Mouse (Mus musculus) kidney, embryonic 14.5 days (tissue): Measurements from ENCODE around the gene Cercam. TPM values are rescaled to one million over a fixed set of nuclear protein-coding genes. Genes with fewer than 3 reads are reported as not detected.
A peak's percentile ranks its signal among the peaks of the same experiment; 100 is the strongest.
"Not testable (repeated sequence)": the region's sequence is repeated elsewhere in the genome, so short reads cannot be mapped to it uniquely, and the experiment has no call there.

ENCODE experiments used
- ATAC-seq: fragments of 200-750 bp; cut with Nextera tagmentation; 2 replicates; pipeline ENCODE4 v1.8.0; 2017; ENCODE audit warnings: moderate number of reproducible peaks, mild to moderate bottlenecking, moderate TSS enrichment, moderate library complexity; ENCODE audit not compliant: low FRiP score, low TSS enrichment
- H3K27ac ChIP-seq: fragments of 300-500 bp; sonication (generic); 2 replicates; pipeline ENCODE4 v1.5.1; 2014; ENCODE audit warnings: low read depth, mild to moderate bottlenecking, low read length, moderate library complexity, mixed read lengths
- H3K27me3 ChIP-seq: fragments of 300-500 bp; sonication (generic); 2 replicates; pipeline ENCODE4 v1.6.1; 2014; ENCODE audit warnings: mild to moderate bottlenecking, low read length; ENCODE audit not compliant: control insufficient read depth, insufficient read depth
- H3K36me3 ChIP-seq: fragments of 300-500 bp; sonication (generic); 2 replicates; pipeline ENCODE4 v1.6.1; 2014; ENCODE audit warnings: low read length, mixed read lengths; ENCODE audit not compliant: control insufficient read depth, insufficient read depth
- H3K4me1 ChIP-seq: fragments of 300-500 bp; sonication (generic); 2 replicates; pipeline ENCODE4 v1.6.1; 2014; ENCODE audit warnings: low read length, mixed read lengths; ENCODE audit not compliant: control insufficient read depth, insufficient read depth
- H3K4me2 ChIP-seq: fragments of 300-500 bp; sonication (generic); replicated peaks from 2 replicates; pipeline ENCODE4 v1.6.1; 2014; ENCODE audit warnings: low read depth, mild to moderate bottlenecking, low read length
- H3K4me3 ChIP-seq: fragments of 300-500 bp; sonication (generic); 2 replicates; pipeline ENCODE4 v1.5.1; 2014; ENCODE audit warnings: mild to moderate bottlenecking, low read length
- H3K9ac ChIP-seq: fragments of 300-500 bp; sonication (generic); 2 replicates; pipeline ENCODE4 v1.6.1; 2014; ENCODE audit warnings: low read depth, mild to moderate bottlenecking, low read length, moderate library complexity
- H3K9me3 ChIP-seq: fragments of 300-500 bp; sonication (generic); 2 replicates; pipeline ENCODE4 v1.6.1; 2016; ENCODE audit warnings: low read length; ENCODE audit not compliant: control insufficient read depth
- WGBS: fragments of 180-500 bp; shearing (Covaris S2); extraction: QIAGEN DNeasy Blood & Tissue Kit; methylation state at CpG from one replicate; pipeline ENCODE4 v1.1.7; 2014; 5-methylcytosine and 5-hydroxymethylcytosine counted together
- polyA plus RNA-seq: library from polyadenylated mRNA; unstranded; fragments of >200 nt; fragmentation: Nextera tagmentation; extraction: Ambion mirVana; gene quantifications from 2 replicates; pipeline ENCODE4 v1.2.1, GENCODE M21; 2014

Gene Cercam
- polyA plus RNA-seq, 1 experiment from 2014 or later = 15.6 TPM

DNA sequence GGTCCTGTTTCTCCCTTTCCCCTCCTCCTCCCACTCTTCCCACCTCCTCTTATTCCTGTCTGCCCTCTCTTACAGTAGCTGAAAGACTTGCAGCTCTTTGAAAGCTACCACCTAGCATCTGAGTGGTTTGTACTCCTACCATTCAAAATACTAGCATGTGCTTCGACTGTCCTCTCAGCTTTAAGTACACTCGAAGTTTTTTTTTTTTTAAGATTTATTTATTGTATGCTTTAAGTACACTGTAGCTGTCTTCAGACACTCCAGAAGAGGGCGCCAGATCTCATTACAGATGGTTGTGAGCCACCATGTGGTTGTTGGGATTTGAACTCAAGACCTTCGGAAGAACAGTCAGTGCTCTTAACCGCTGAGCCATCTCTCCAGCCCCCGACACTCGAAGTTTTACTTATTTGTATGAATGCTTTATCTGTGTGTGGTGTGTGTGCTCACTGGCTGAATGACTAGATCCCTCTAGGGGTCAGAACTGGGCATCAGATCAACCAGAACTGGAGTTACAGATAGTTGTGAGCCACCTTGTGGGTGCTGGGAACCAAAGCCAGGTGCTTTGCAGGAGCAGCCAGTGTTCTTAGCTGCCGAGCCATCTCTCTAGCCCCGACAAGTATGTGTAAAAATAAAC lies 17.8 kb downstream of the Cercam start:
- H3K36me3 ChIP-seq, H3K9me3 ChIP-seq, H3K27me3 ChIP-seq, H3K9ac ChIP-seq, H3K4me1 ChIP-seq, H3K4me3 ChIP-seq, H3K4me2 ChIP-seq, ATAC-seq, H3K27ac ChIP-seq: not testable (repeated sequence)
- WGBS = 80% methylated on average over 9 of the region's 9 CpGs

DNA sequence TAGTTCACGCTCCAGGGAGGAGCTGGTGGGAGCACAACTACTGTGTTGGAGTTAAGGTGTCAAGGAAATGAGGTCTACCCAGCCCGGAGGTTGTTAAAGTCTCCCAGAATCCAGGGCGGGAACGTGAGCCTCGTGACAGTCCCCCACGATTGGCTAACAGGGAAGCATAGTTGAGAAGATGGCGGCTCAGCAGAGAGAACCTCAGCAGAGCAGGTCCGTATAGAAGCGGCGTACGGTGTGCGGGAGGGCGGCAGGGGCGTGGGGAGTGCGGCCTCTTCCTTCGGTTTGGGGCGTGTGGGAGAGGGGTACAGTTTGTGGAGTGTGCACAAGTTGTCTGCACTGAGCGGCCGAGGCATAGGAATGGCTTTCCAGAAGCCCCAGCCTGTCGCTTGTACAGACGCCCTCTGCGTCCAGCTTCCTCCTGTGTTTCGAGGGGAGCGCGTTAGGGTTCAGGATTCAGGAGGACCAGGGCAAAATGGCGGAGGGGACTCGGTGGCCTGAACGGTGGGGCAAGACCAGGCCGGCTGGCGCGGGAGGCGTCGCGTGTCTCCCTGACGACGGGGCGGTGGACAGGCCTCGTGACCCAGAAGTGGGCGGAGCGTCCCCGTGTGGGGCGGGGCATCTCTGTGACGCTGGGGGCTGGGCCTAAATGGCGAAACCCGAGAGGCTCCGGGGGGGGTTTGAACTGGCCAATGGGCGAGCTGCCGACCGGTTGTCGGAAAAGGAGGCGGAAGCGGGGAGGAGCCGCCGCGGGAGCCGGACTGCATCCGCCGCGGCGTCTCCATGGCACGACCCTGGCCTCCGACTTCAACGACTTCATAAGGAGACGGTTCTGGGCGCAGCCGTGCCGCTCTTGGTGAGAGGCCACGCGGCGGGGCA lies 20.3 kb downstream of the Cercam start, which contains the start of gene Odf2:
Gene Odf2 (plus strand): TSS at position 156 of the 879 bp plus-strand sequence.
- Histone ChIP-seq H3K4me2 (peak within 1 kb of the TSS; percentile 95), H3K27me3 (no peaks in the 10 kb centered on the region), H3K4me1 (peaks cover 6% of the 10 kb centered on the region), H3K36me3 (peaks cover 27% of the 10 kb centered on the region), H3K4me3 (peak within 1 kb of the TSS; percentile 100), H3K9ac (peak within 1 kb of the TSS; percentile 93), H3K9me3 (no peaks in the 10 kb centered on the region), H3K27ac (peak within 1 kb of the TSS; percentile 91)
- WGBS = 1% methylated on average over 68 of the region's 70 CpGs
- peak; percentile 89 for ATAC-seq

DNA sequence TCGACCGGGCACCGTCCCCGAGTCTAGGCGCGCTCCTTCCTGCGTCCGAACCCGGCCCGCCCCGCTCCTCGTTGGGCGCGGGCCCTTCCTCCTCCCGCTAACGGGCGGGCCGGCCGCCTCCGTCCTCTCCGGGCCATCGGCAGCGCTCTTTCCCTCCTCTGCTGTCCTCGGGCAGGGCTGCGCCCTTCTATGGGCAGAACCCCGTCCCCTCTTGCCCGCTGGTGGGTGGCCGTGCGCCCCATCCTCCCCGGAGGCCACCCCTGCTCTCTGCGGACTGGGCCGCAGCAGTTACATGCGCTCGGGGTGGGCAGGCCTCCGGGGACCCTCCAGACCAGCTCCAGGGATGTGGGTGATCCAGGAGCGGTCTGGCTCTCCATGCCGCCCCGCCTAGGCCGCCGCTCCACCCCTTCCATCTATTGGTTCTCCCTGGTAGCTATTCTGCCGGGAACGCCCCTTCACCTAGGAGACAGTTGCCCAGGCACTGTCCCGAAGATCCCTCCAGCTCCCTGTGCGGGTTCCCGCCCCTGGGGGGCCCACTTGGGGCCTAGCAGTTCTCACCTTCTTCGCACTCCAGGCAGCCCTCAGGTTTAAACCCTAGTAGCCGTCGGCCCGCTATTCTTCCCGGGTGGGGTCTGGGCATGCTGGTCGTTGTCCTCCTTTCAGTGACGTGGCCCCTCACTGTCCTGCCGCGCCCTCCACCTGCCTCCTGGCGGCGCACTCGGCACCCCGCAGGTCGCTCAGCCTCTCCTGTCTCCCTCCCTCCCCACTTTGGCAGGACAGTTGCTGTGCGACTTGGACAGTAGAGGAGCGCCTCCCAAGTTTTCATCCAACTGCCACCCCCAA lies 21.2 kb downstream of the Cercam start:
- no peaks in the 10 kb centered on the region for H3K27me3 ChIP-seq
- peak; percentile 92 for ATAC-seq
- H3K9me3 ChIP-seq = no peaks in the 10 kb centered on the region
- H3K36me3 ChIP-seq = peaks cover 36% of the 10 kb centered on the region
- H3K9ac ChIP-seq = peak overlapping the region; percentile 93
- WGBS = 1% methylated on average over 48 of the region's 61 CpGs
- peak overlapping the region; percentile 100 for H3K4me3 ChIP-seq
- peak overlapping the region; percentile 91 for H3K27ac ChIP-seq
- H3K4me1 ChIP-seq = peaks cover 6% of the 10 kb centered on the region
- H3K4me2 ChIP-seq = peak overlapping the region; percentile 95

DNA sequence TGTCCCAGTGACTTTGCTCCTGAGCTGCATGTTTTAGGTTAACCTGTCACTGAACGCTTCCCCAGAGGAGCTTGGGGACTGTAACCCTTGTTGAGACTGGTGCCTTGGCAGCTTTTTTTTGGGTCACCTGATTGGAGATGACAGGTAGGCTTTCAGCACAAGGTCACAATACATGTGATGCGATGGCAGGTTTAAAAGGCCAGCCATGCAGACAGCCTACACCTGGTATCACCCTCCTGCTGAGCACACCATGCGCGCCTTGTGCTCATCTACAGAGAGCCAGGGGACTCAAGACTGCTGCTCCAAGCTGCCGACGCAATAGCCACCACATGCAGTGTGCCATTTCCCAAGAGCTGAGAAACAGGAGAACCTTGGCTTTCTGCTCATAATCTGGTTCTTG lies 22.8 kb downstream of the Cercam start:
- H3K36me3 ChIP-seq = peaks cover 49% of the 10 kb centered on the region

DNA sequence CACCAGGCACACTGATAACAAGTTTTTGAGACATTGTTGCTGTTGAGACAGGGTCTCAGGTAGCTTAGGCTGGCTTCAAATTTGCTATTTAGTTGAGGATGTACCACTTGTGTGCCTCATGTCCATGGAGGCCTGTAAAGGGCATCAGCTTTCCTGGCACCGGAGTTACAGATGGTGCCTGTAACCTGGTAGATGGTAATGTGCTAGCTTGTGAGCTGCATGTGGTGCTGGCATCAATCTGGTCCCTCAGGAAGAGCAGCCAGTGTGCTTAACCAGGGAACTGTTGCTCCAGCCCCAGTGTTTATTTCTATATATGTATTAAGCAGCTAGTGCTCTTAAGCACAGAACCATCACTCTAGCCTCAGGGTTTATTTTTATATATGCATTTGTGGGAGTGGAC lies 27.1 kb downstream of the Cercam start:
- Histone ChIP-seq H3K4me3 (no peak overlapping the region), H3K4me2 (no peak overlapping the region), H3K27me3 (no peaks in the 10 kb centered on the region), H3K4me1 (peaks cover 1% of the 10 kb centered on the region), H3K27ac (no peak overlapping the region), H3K9me3 (no peaks in the 10 kb centered on the region), H3K36me3 (peaks cover 91% of the 10 kb centered on the region), H3K9ac (no peak overlapping the region)
- WGBS = 92% methylated on average over 1 of the region's 1 CpGs
- ATAC-seq = no peak

More for the DNA sequence above, 22.8 kb downstream of the Cercam start:
- H3K27me3 ChIP-seq = no peaks in the 10 kb centered on the region
- no peak overlapping the region for H3K4me3 ChIP-seq
- H3K27ac ChIP-seq = no peak overlapping the region
- H3K9ac ChIP-seq = no peak overlapping the region
- H3K9me3 ChIP-seq = no peaks in the 10 kb centered on the region
- H3K4me1 ChIP-seq = peaks cover 6% of the 10 kb centered on the region
- no peak overlapping the region for H3K4me2 ChIP-seq
- WGBS = 93% methylated on average over 6 of the region's 6 CpGs
- no peak for ATAC-seq

DNA sequence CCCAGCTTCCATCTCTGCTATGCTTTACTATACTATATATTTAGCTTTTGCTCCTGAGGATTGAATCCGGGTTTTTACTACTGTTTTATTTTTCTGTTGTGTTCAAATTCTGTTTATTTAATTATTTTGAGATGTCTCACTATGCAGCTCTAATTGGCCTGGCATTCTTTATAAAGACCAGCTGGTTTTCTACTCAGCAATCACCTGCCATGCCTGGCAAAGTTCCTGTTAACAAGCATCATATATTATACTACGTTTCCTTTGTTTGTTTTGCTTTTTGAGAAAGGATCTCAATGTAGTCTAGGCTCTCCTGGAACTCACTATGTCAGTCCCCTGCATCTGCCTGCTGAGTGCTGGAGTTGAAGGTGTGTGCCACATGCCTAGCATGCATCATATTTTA lies 28.4 kb downstream of the Cercam start:
- Histone ChIP-seq H3K27me3 (no peaks in the 10 kb centered on the region), H3K9ac (no peak overlapping the region), H3K4me2 (no peak overlapping the region), H3K27ac (no peak overlapping the region), H3K4me3 (no peak overlapping the region), H3K36me3 (peaks cover 97% of the 10 kb centered on the region), H3K4me1 (no peaks in the 10 kb centered on the region), H3K9me3 (no peaks in the 10 kb centered on the region)
- ATAC-seq = no peak
- 74% methylated on average over 2 of the region's 2 CpGs for WGBS

DNA sequence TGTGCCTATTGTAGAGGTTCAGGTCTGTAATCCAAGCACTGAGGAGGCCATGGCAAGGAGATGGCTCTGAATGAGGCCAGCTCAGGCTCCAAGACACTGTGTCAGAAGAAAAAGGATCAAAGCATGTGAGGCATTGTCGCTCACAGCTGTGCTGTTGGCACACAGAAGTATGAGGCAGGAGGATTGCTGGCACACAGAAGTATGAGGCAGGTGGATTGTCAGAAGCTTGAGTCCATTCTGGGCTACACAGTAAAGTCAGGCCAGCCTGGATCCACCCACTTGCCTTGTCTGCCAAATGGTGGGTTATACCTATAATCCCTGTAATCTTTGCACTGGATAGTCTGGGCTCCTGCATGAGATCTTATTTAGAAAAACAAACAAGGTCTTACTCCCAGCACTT lies 29.1 kb downstream of the Cercam start:
- no peak overlapping the region for H3K4me3 ChIP-seq
- peaks cover 97% of the 10 kb centered on the region for H3K36me3 ChIP-seq
- no peaks in the 10 kb centered on the region for H3K27me3 ChIP-seq
- no peak overlapping the region for H3K9ac ChIP-seq
- ATAC-seq = no peak
- H3K27ac ChIP-seq = no peak overlapping the region
- no peaks in the 10 kb centered on the region for H3K9me3 ChIP-seq
- H3K4me1 ChIP-seq = no peaks in the 10 kb centered on the region
- no peak overlapping the region for H3K4me2 ChIP-seq
- WGBS = 100% methylated on average over 1 of the region's 1 CpGs

DNA sequence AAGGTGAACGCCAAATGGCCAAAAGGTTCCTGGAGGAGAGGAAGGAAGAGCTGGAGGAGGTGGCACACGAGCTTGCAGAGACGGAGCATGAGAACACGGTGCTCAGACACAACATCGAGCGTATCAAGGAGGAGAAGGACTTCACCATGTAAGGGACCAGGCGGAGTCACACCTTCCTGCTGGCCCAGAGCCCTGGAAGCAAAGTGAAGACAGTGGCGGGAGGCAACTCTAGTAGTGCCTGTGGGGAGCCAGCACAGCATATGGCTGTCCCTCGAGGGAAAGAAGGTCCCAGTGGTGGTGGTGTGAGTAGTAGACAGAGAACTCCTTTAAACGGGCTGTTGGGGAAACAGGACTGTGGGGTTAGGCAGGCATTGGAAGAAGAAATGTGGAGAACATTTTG lies 33.2 kb downstream of the Cercam start:
- WGBS = 92% methylated on average over 10 of the region's 10 CpGs
- peaks cover 99% of the 10 kb centered on the region for H3K36me3 ChIP-seq
- no peak for ATAC-seq

More for the DNA sequence above, 33.2 kb downstream of the Cercam start:
- Histone ChIP-seq H3K4me3 (no peak overlapping the region), H3K27ac (no peak overlapping the region), H3K4me2 (no peak overlapping the region), H3K4me1 (no peaks in the 10 kb centered on the region), H3K9ac (no peak overlapping the region), H3K9me3 (no peaks in the 10 kb centered on the region), H3K27me3 (no peaks in the 10 kb centered on the region)
